Mouse (Mus musculus): ENCODE measurements around the gene Vmn2r42. TPM values are rescaled to one million over a fixed set of nuclear protein-coding genes. Genes with fewer than 3 reads are reported as not detected.

Vmn2r42 gene
- not detected for polyA plus RNA-seq (2017; shearing (Covaris generic))

GRCm38 (mm10) chr7:8200220-8200619 lies at the start of gene Vmn2r42:
Gene Vmn2r42, minus strand, starts transcription at chr7:8200320.

DNA sequence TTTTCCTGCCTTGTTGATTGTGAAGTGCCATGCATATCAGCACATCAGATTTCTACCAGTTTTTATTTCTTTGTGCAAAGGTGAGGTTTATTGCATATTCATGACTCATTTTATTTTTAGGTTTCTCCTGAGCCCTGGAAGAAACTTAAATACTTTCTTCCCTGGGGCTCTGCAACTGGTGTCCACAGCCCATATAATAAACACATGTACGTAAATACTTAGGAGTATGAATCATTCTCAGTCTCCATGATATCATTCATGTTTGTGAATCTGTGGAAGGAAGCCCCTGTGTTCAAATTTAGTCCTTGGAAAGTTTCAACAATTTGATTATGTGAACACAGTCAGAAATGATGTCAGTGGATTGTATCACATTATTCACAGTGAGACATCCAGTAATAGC lies 38.6 kb downstream of the Vmn2r42 start, which contains the start of gene Vmn2r41:
Vmn2r41 (minus strand) TSS at position 101 of the 400 bp plus-strand sequence.

Other genes starting within 250 kb of the Vmn2r42 start
- not detected for gene Vmn2r41, start 38.7 kb downstream of the Vmn2r42 start, polyA plus RNA-seq (2017; shearing (Covaris generic))
- not detected for gene Vmn2r43, start 60.3 kb upstream of the Vmn2r42 start, polyA plus RNA-seq (2017; shearing (Covaris generic))
- gene Vmn2r44, start 183.0 kb upstream of the Vmn2r42 start, polyA plus RNA-seq (2017; shearing (Covaris generic)): not detected